Mouse (Mus musculus): Measurements from ENCODE around the gene Eps15l1.
A peak's percentile ranks its signal among the peaks of the same experiment; 100 is the strongest.

The Eps15l1 gene

DNA sequence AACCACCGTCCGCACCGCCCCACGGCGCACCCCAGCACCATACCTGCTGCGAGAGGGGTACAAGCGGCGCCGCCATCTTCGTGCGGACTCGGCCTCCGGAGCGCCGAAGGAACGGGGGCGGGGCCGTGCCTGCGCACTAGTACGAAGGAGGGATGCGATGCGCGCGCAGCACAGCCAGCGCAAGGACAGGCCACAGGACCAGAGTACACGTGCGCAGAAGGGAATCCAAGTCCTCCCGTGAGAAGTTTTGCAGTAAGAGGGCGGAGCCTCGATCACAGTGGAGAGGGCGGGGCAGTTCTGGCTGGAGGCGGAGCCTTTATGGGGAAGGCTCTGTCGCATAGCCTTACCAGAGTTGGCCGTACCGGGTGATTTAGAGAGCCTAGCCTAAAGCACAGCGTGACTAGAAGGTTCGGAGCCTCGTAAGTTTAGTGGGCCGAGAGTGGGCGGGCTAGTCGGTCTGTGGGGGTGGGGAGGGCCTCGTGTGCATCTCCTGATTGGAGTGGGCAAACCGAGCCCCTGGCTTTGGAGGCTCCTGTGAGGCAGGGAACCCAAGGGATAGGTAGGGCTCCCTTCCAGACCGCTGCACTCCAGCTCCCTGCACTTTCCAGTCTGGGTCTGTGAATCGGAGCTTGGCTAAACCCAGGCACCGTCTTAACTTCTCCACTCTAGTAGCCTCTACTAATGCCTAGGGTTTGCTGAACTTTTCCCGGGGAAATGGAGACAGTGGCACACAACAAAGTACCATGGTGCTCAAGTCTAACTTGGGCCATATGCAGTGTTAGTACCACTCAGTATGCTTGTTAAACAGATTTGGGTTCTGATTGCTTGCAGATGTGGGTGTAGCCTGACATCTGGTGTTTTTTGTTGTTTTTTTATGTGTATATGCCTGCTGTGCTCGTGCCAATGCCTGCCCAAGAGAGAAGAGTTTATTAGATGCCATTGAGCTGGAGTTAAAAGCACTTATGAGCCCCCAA is at the start of gene Eps15l1:
Eps15l1 (minus strand) TSS at position 99 of the 974 bp plus-strand sequence.
- peak; percentile 100 for DNase-seq (ENCODE audit: low read depth, low spot score)

DNA sequence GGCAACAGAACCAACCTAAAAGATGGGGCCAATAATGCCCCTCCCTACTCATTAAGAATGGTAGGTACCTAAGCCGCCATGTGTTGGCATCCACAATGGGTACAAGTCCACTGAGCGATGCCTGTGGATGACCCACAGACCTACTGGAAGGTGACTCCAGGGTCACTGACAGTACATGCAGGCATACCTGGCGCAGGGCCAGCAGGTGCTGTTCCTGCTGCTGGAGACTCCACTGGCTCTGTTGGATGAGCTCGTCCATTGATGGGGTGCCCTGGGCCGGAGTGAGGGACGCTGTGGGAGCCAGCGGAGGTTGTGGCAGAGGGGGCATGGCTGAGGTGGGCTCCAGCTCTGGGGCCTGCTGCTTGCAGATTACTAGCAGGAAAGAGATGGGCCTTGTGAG is 49.4 kb upstream of the Eps15l1 start:
- no peak for DNase-seq (ENCODE audit: low read depth, low spot score)

DNA sequence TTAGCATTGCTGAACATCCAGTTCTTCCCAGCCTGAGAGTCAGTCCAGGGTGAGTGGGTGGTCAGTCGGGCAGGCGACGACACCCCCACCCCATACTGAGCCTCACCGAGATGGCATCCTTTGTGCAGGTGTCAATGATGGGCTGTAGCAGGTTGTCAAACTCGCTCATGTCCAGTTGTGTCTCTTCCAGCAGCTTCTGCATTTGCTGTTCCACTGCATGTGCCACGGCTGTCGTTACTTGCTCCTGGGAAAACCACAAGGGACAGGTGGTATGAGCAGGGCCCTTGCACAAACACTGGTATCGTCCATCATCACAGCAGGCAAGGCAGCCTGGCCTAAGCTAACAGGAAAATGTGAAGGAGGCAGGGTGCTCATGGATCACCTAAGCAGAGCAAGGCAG is 48.7 kb upstream of the Eps15l1 start:
- no peak for DNase-seq (ENCODE audit: low read depth, low spot score)

DNA sequence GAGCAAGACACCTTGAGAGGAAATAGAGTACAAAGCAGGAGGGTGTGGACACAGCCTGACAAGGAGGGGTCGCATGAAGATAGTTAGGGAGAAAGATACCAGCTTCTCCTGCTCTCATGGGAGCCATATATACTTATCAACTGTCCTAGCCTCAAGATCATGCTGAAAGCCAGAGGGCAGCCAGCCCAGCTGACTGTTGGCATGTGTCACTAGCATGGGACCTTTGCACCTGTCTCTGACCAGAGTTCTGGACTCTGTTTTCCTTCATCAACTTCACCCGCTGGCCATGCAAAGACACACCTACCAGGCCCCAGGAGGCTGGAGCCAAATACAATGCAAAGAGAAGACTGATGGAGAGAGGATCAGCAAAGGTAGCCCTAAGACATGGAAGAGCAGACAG is 48.0 kb upstream of the Eps15l1 start:
- DNase-seq (ENCODE audit: low read depth, low spot score), result no peak

DNA sequence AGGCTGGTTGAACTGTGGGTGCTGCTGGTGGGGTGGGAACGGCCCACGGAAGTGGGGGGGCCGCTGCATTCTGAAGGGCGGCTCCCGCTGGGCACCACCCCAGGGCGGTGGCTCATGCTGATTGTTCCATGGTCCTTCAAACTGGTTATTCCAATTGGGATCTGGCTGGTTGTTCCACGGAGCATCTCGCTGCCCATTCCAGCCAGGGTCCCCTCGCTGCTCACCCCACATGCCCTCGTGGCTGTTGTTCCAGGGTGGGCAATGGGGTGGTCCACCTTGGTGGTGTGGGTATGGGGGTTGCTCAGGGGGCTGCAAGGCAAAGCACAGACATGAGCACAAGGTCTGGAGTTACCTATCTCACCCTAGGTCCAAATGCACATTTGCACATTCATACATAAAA is 43.0 kb upstream of the Eps15l1 start:
- no peak for DNase-seq (ENCODE audit: low read depth, low spot score)

DNA sequence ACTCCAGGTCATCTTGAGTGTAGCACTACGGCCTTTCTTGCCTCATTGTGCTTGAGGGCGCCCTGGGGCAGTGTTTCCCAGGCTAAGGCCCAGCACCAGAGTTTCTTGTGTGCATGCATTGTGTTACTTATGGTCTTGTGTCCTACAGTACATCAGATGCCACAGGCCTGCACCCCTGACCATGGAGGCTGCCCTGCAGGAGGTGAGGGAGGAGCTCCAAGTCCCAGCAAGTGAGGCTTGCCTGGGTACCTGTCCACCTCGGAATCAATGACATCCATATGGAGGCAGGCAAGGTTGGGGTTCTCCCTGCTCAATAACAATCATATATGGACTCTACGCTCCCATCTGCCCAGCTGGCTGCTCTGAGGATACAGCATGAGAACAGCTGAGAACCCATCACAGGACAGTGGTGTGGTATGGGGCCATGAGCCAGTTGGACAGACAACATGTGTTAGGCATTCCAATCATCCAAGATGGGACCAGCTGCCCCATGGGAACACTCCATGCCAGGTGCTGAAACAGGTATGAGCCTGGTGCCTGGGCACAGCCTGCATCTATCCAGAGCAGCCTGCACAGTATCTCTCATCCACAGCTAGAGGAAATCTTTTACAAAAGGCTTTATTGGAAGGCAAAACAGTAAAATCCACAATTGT is 38.7 kb upstream of the Eps15l1 start:
- no peak for DNase-seq (ENCODE audit: low read depth, low spot score)

DNA sequence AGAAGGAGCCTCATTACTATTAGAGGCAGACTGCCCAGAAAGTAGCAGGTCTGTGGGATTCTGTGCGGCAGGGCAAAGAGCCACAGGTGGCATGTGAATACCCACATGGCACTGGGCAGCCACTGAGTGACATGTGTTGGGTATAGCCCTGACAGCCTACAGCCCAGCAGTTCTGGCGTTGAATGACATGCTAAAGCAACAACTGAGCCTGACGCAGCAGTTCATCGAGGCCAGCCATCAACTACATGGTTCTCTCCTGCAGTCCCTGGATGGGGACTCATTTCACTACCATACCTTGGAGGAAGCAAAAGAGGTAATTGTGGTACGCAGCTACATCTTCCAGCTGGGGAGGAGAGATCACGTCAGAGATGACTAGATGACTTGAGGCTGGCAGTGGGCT is 37.2 kb upstream of the Eps15l1 start:
- no peak for DNase-seq (ENCODE audit: low read depth, low spot score)

DNA sequence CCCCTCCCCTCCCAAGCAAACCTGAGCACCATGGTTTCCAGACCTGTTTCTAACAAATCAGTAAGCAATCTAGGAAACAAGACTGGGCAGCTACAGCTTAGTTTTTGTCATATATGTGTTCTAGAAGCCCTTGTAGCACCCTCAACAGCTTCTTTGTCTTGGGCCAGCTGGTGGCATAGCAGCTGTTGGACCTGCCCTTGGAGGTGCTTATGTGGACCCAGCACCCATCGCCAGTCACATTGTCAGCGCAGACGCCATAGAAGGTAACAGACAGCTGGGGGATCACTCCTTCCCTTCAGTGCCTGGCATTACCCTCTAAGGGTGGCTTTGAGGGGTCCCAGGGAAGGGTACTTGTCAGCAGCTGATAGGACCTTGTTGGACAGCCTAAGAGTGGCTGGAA is 36.5 kb upstream of the Eps15l1 start:
- no peak for DNase-seq (ENCODE audit: low read depth, low spot score)

DNA sequence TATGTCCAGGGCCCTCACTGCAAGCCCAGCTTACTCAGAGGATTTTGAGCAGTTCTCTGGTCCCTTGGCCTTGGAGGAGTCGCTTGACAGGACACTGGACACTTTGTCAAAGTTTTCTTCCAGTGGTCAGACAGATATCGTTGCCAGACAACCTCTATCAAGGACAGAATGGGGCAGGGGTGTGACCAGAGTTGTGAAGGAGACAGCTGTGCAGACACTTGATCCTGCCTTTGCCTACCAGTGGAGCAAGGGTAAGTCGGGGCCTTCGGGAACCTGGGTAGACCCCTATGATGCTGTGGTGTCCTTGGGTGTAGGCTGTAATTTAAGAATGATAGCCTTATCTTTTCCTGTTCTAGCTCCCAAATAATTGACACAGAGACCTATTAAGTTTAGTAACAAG is 34.1 kb upstream of the Eps15l1 start:
- no peak for DNase-seq (ENCODE audit: low read depth, low spot score)

DNA sequence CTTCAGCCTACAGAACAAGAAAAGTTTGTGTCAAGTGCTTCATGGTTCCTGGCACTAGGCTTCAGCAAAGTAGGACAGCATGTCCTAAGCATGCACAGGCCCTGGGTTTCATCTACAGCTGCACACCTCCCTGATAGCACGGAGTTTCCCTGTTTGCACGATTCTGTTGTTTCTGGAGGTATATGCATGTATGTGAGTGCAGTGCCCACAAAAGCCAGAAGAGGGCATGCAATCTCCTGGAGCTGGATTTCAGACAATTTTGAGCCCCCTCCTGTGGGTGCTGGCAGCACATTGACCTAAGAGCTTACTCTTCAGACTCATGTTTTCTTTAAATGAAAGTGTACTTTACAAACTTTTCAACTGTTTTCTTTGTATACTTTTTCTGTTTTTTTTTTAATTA is 32.6 kb upstream of the Eps15l1 start:
- peak; percentile 71 for DNase-seq (ENCODE audit: low read depth, low spot score)

DNA sequence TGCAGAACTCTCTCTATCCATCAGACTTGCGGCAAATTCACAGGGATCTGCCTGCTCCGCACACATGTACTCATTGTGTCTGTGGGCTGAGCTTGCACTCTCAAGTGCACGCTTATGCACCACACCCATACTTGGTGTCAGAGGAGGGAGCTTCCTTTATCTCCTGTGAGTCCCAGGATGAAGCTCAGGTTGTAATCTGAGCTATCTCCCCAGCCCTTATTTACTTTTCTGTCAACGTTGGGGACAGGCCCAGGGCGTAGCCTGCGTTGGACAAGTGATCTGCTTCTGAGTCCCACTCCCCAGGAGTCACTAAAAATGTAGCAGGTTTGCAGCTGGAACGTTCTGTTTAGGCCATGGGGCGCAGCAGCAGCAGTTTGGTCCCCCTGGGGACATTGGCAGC is 30.3 kb upstream of the Eps15l1 start:
- DNase-seq (ENCODE audit: low read depth, low spot score), result no peak

DNA sequence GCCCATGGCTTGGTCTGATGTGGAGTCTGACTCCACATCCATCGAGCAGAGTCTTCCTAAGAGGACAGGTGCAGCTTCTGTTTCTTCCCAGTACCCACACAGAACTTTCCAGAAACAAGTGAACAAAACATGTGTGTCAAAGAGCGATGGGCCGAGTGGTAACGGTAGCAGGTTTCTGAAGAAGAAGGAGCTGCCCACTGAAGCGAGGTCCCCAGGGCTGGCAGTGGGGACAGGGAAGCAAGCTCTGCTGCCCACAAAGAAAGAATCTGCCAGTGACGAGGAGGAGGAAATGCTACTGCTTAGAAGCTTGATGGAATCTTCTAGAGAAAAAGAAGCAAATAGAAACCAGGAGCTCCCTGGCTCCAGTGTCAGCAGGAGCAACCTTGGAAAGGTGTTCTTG is 23.8 kb upstream of the Eps15l1 start:
- DNase-seq (ENCODE audit: low read depth, low spot score), result no peak

DNA sequence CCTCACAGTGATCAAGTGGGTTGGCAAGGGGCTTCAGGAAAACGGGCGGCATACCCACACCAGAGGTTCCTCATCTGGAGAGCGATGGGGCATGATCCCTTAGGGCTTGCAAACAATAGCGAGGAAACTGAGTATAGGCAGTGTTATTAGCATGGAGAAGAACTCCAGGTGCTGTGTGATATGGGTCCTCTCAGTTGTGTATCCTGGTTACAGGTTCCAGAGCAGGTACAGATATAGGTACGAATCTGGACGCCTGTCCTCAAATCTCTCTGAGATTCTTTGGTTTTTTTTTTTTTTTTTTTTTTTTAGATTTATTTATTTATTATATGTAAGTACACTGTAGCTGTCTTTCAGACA is 22.7 kb upstream of the Eps15l1 start:
- no peak for DNase-seq (ENCODE audit: low read depth, low spot score)

DNA sequence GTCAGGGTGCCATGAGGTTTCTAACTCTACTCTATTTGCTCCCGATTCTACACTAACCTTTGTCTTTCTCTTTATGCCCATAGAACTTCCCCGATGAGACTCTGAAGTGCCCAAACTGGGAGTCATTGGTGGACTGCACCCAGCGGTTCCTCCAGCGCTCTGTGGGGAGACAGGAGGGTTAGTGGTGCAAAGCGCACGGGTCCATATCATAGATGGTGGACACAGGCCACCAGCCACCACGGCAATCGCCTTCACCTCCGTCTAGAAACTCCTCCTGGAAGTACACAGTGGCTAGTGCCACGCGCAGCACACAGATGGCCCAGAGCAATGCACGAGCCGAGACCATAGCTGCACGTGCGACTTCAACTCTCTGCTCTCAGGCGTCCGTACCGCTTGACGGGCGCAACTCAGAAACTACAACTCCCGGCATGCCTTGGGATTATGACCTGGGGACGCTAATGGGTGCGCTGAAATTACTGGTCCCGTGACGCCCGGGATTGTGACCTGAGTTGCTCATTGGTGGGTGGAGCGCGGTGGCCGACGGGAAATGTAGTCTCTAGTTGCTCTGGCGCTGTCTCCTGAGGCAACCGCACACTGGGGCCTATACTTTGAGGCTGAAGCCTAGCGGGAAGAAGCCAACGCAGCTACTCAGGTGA is 22.2 kb upstream of the Eps15l1 start, which contains the start of the genes Calr3 and 1700030K09Rik:
Calr3 (minus strand) TSS at position 533 of the 656 bp plus-strand sequence.
1700030K09Rik (plus strand) TSS at position 543 of the 656 bp plus-strand sequence.
- DNase-seq (ENCODE audit: low read depth, low spot score), result peak; percentile 99

DNA sequence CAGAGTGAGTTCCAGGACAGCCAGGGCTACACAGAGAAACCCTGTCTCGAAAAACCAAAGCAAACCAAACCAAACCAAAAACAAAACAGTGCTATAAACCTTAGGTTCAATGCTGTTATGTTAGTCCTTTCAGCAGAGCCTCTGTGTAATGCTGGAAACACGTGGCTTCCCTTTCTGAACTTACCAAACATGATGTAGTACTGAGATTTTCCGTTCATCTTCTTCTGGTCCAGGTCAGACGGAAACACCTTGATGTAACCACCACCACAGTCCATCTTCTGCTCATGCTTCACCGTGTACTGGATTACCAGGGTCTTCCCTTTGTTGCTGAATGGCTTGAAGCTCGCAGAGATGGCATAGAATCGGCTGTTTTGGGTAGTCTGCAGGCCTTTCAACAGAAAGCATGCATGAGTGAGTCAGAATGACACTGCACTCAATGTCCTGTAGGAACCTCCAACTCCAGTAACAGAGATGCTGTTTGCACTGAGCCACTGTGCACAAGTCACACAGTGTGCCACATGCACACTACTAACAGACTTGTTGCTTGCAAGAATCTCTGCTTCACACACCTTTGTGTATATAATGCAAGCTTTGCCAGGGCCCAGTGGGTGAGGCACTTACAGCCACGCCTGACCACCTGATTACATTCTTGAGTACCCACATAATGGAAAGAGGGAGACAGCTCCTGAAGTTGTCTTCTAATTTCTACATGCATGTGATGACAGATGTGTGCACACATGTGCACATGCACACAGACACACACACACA is 17.2 kb upstream of the Eps15l1 start:
- DNase-seq (ENCODE audit: low read depth, low spot score), result no peak

DNA sequence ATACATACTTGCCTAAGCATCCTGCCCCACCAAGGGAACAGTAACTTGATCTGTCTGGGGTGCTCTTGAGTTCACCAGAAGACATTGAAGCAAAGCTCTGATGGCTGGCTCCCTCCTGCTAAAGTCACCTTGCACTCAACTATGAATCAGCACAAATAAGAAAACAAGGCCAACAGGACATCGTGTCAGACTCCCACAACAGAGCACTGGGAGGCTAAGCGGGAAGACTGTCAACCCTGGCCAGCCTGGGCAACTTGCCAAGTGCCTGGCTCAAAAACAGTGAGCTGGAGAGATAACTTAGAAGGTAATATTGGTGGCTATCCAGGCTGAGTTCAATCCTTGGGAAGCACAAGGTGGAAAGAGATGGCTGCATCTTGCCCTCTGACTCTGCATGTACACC is 13.7 kb upstream of the Eps15l1 start:
- DNase-seq (ENCODE audit: low read depth, low spot score), result peak; percentile 49

DNA sequence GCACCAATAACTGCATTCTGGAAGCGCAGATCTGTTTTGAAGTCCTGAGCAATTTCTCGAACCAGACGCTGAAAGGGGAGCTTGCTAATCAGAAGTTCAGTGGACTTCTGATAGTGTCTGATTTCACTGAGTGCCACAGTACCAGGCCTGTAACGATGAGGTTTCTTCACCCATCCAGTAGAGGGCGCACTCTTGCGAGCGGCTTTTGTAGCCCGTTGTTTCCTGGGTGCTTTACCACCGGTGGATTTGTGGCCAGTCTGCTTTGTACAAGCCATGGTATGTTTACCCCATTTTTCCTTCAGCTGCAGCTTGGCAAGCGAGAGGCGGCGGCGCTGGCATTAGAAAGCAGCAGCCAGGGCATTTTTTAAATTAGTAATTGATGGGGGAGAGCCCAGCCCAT is 8.4 kb upstream of the Eps15l1 start:
- peak; percentile 67 for DNase-seq (ENCODE audit: low read depth, low spot score)

DNA sequence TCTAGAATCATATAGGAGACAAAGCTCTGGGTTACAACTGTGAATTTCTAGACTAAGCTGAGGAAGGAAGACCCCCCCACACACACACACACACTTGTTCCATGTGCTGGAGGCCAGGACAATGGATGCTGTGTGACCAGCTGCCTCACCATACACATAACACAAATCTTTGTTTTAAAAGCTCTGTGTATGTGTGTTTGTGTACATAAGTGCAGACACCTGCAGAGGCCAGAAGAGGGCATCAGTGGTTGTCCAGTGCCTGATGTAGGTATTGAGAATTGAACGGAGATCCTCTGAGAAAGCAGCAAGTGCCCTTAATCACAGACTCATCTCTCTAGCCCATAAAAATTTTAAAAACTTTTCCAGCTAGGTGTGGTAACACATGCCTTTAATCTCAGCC is 1.7 kb upstream of the Eps15l1 start:
- DNase-seq (ENCODE audit: low read depth, low spot score), result peak; percentile 76

DNA sequence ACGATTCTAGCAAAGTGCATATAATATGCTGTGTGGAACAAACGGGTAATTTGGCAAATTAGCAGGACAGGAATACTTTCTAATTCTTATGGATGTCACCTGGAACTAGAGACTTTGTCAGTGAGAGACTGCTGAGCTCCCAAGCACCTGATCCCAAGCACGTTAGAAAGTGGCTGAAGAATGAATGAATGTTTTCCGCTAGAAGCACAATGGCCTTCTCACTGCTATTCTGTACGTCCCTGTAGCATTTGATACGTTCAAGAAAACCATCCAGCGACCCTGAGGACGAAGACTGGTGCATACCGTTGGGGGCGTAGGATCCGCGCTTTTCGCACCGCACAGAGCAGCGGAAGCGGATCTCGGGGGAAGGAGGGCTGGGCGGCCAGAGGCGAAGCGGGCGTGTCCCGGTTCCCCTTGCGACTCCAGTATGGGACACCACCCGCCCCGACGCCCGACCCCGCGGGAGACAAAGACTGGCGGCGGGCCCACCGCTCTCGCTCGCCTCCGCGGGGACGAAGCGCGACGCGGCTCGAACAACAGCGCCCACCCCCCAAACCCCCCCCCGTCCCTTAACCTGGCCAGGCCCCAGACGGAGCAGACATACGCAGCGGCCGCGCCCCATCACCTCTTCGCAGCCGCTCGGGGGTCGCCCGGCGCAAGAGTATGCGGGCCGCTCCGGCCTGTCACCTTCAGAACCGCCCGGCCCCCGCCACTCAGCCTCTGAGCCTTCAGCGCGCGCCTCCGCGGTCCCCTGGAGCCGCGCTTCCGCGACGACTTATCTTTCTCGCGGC is 494 bp downstream of the Eps15l1 start:
- DNase-seq (ENCODE audit: low read depth, low spot score), result peak; percentile 72

DNA sequence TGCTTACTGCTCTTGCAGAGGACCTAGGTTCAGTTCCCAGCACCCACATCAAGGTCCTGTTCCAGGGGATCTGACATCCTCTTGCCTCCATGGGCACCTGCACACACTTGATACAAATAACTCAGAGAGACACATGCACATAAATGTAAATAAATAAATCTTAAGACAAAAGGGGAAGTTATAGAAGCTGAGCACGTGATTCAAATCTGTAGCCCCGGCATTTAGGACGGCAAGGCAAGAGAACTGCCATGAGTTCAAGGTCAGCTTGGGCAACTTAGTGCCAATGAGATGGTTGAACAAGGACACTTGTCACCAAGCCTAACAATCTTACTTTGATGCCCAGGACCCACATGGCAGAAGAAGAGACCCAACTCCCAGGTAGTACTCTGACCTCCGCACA is 3.2 kb downstream of the Eps15l1 start:
- DNase-seq (ENCODE audit: low read depth, low spot score), result no peak

DNA sequence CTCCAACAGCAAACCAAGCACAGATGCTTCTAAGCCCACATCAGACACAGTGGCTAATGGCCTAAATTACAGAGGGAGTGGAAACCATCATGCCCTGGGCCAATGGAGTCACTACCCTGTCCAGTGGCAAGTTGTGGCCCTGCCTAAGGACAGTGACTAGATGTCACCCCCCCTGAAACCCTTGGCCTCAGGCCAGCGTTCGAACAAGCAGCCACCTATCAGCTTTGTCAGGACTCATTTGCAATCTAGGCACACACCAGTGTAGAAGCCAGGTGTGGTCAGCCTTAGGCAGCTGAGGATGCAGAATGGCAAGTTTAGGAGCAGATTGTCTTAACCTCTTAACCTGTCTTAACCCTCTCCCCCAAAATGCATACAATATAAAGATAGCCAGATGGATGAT is 6.0 kb downstream of the Eps15l1 start:
- DNase-seq (ENCODE audit: low read depth, low spot score), result no peak
